15 mouse cellular contexts compared by ENCODE assay signal in genomic region chr16:89861531-89861930, GRCm38 (mm10).
A peak's percentile ranks its signal among the peaks of the same experiment; 100 is the strongest.
DNase-seq lines count a peak whose midpoint lies in the region; ATAC-seq and TF ChIP-seq lines count a peak whose summit lies in the region.
"Had no signal": no experiment of that assay in that cellular context is flagged by ENCODE, and none has a peak within 500 bp of the region (broad histone marks: within the 10 kb centered on the region; RNA-seq: fewer than 3 reads in every experiment).

No protein-coding gene starts in this region.

- no peak overlapping the region for H3K4me2 ChIP-seq in limb, embryonic 15.5 days
- H3K4me2 ChIP-seq in embryonic facial prominence, embryonic 14.5 days (ENCODE audit: low read depth, low read length): no peak overlapping the region
- H3K4me2 ChIP-seq in neural tube, embryonic 15.5 days: no peak overlapping the region
- no peak overlapping the region for H3K4me2 ChIP-seq in forebrain, embryonic 16.5 days (ENCODE audit: low read length)
- H3K4me2 ChIP-seq: hindbrain, embryonic 15.5 days; lung, embryonic 15.5 days; neural tube, embryonic 13.5 days had no signal

- TF ChIP-seq CTCF in ES-Bruce4 (IDR thresholded peaks at IDR 0.05; ENCODE audit: low read depth, low read length): no peak

- peaks cover 14% of the 10 kb centered on the region; the same call in 1 of the 2 replicates for H3K36me3 ChIP-seq in limb, embryonic 15.5 days
- H3K36me3 ChIP-seq in limb, embryonic 10.5 days: peaks cover 50% of the 10 kb centered on the region
- no peaks in the 10 kb centered on the region for H3K36me3 ChIP-seq in ES-Bruce4 (ENCODE audit: control insufficient read depth, insufficient read depth, low read length, poor library complexity, severe bottlenecking)
- peaks cover 15% of the 10 kb centered on the region; the same call in 1 of the 2 replicates for H3K36me3 ChIP-seq in embryonic facial prominence, embryonic 14.5 days (ENCODE audit: control insufficient read depth, insufficient read depth, low read length)
- H3K36me3 ChIP-seq in neural tube, embryonic 15.5 days: peaks cover 12% of the 10 kb centered on the region
- H3K36me3 ChIP-seq in forebrain, embryonic 16.5 days (ENCODE audit: control insufficient read depth, insufficient read depth): no peaks in the 10 kb centered on the region; the same call in 1 of the 2 replicates
- H3K36me3 ChIP-seq: hindbrain, embryonic 15.5 days; lung, embryonic 15.5 days had no signal

- WGBS in limb, embryonic 15.5 days: 57% methylated on average over 5 of the region's 5 CpGs
- WGBS in limb, embryonic 10.5 days: 63% methylated on average over 5 of the region's 5 CpGs
- 49% methylated on average over 5 of the region's 5 CpGs for WGBS in embryonic facial prominence, embryonic 14.5 days
- WGBS in neural tube, embryonic 15.5 days: 57% methylated on average over 5 of the region's 5 CpGs
- WGBS in forebrain, embryonic 16.5 days: 50% methylated on average over 5 of the region's 5 CpGs

- H3K4me1 ChIP-seq in limb, embryonic 15.5 days: peaks cover 16% of the 10 kb centered on the region
- H3K4me1 ChIP-seq in limb, embryonic 10.5 days: peaks cover 23% of the 10 kb centered on the region
- peaks cover 5% of the 10 kb centered on the region for H3K4me1 ChIP-seq in ES-Bruce4 (ENCODE audit: control insufficient read depth, insufficient read depth, low read length)
- peaks cover 9% of the 10 kb centered on the region; the same call in 1 of the 2 replicates for H3K4me1 ChIP-seq in embryonic facial prominence, embryonic 14.5 days (ENCODE audit: control insufficient read depth, insufficient read depth, low read length)
- H3K4me1 ChIP-seq in neural tube, embryonic 15.5 days: 0 out of 2 replicates have a peak, but pooled peaks cover 6% of the 10 kb centered on the region
- H3K4me1 ChIP-seq in forebrain, embryonic 16.5 days (replicated peaks; ENCODE audit: control insufficient read depth, insufficient read depth, low read length): peaks cover 7% of the 10 kb centered on the region

- ATAC-seq in limb, embryonic 15.5 days (ENCODE audit: insufficient number of reproducible peaks, low FRiP score, low TSS enrichment, low read depth): no peak
- ATAC-seq in embryonic facial prominence, embryonic 14.5 days (ENCODE audit: low read depth): peak; percentile 56; the same call in 1 of the 2 replicates
- ATAC-seq in neural tube, embryonic 15.5 days (ENCODE audit: low FRiP score): no peak
- ATAC-seq in forebrain, embryonic 16.5 days: no peak
- ATAC-seq: forebrain, postnatal 0 days had no signal

- no peaks in the 10 kb centered on the region for H3K27me3 ChIP-seq in limb, embryonic 15.5 days
- H3K27me3 ChIP-seq in limb, embryonic 10.5 days (ENCODE audit: low read depth, poor library complexity, severe bottlenecking): no peaks in the 10 kb centered on the region
- no peaks in the 10 kb centered on the region for H3K27me3 ChIP-seq in ES-Bruce4 (ENCODE audit: control insufficient read depth, insufficient read depth, low read length, poor library complexity, severe bottlenecking)
- H3K27me3 ChIP-seq in embryonic facial prominence, embryonic 14.5 days (replicated peaks; ENCODE audit: control insufficient read depth, insufficient read depth, low read length): no peaks in the 10 kb centered on the region
- H3K27me3 ChIP-seq in neural tube, embryonic 15.5 days (replicated peaks): no peaks in the 10 kb centered on the region
- no peaks in the 10 kb centered on the region for H3K27me3 ChIP-seq in forebrain, embryonic 16.5 days (replicated peaks; ENCODE audit: control insufficient read depth, insufficient read depth, low read length)
- H3K27me3 ChIP-seq: hindbrain, embryonic 15.5 days; lung, embryonic 15.5 days; neural tube, embryonic 13.5 days had no signal

- no peaks in the 10 kb centered on the region for H3K9me3 ChIP-seq in limb, embryonic 15.5 days
- H3K9me3 ChIP-seq in limb, embryonic 10.5 days (replicated peaks): no peaks in the 10 kb centered on the region
- no peaks in the 10 kb centered on the region for H3K9me3 ChIP-seq in ES-Bruce4 (replicated peaks; ENCODE audit: control insufficient read depth, insufficient read depth, low read length, poor library complexity, severe bottlenecking)
- H3K9me3 ChIP-seq in embryonic facial prominence, embryonic 14.5 days (ENCODE audit: control insufficient read depth, low read length): no peaks in the 10 kb centered on the region
- no peaks in the 10 kb centered on the region for H3K9me3 ChIP-seq in neural tube, embryonic 15.5 days (replicated peaks)
- no peaks in the 10 kb centered on the region for H3K9me3 ChIP-seq in forebrain, embryonic 16.5 days (ENCODE audit: control insufficient read depth, low read length)
- H3K9me3 ChIP-seq: hindbrain, embryonic 15.5 days; lung, embryonic 15.5 days; neural tube, embryonic 13.5 days had no signal

- H3K4me3 ChIP-seq in limb, embryonic 15.5 days: no peak overlapping the region
- H3K4me3 ChIP-seq in limb, embryonic 10.5 days: no peak overlapping the region
- H3K4me3 ChIP-seq in ES-Bruce4 (ENCODE audit: low read depth, low read length): no peak overlapping the region
- H3K4me3 ChIP-seq in embryonic facial prominence, embryonic 14.5 days (ENCODE audit: low read depth, low read length): no peak overlapping the region
- H3K4me3 ChIP-seq in neural tube, embryonic 15.5 days (replicated peaks): no peak overlapping the region
- no peak overlapping the region for H3K4me3 ChIP-seq in forebrain, embryonic 16.5 days (replicated peaks; ENCODE audit: low read length)
- H3K4me3 ChIP-seq: hindbrain, embryonic 15.5 days; lung, embryonic 15.5 days; neural tube, embryonic 13.5 days had no signal

- no peak overlapping the region for H3K9ac ChIP-seq in limb, embryonic 15.5 days
- H3K9ac ChIP-seq in ES-Bruce4 (ENCODE audit: low read depth, poor library complexity, severe bottlenecking): no peak overlapping the region
- H3K9ac ChIP-seq in embryonic facial prominence, embryonic 14.5 days (ENCODE audit: low read depth, low read length): no peak overlapping the region
- H3K9ac ChIP-seq in neural tube, embryonic 15.5 days (replicated peaks): no peak overlapping the region
- H3K9ac ChIP-seq in forebrain, embryonic 16.5 days (replicated peaks; ENCODE audit: low read depth, low read length): no peak overlapping the region
- H3K9ac ChIP-seq: forebrain, postnatal 0 days; hindbrain, embryonic 15.5 days; lung, embryonic 15.5 days; neural tube, embryonic 13.5 days had no signal

- peak overlapping the region; percentile 57; the same call in 1 of the 2 replicates for H3K27ac ChIP-seq in limb, embryonic 15.5 days
- no peak overlapping the region for H3K27ac ChIP-seq in limb, embryonic 10.5 days
- no peak overlapping the region for H3K27ac ChIP-seq in ES-Bruce4 (ENCODE audit: insufficient read depth, low read length)
- no peak overlapping the region for H3K27ac ChIP-seq in embryonic facial prominence, embryonic 14.5 days (replicated peaks; ENCODE audit: low read depth, low read length)
- no peak overlapping the region for H3K27ac ChIP-seq in neural tube, embryonic 15.5 days (replicated peaks)
- no peak overlapping the region for H3K27ac ChIP-seq in forebrain, embryonic 16.5 days (ENCODE audit: low read length)
- H3K27ac ChIP-seq: hindbrain, embryonic 15.5 days; lung, embryonic 15.5 days; neural tube, embryonic 13.5 days had no signal

- no peak for DNase-seq in limb, embryonic 10.5 days (ENCODE audit: low spot score)
- DNase-seq in embryonic facial prominence, embryonic 14.5 days (ENCODE audit: low spot score): peak; percentile 65
- peak; percentile 20 for DNase-seq in lung, postnatal 25 days (ENCODE audit: low spot score)
- no peak for DNase-seq in yolk sac, embryonic 10.5 days (ENCODE audit: low spot score)
- DNase-seq: cerebellum, adult 9-11 months; forebrain, postnatal 0 days; liver; right cerebral cortex, postnatal 4 days had no signal

- no peak for TF ChIP-seq POLR2A in ES-Bruce4 (IDR thresholded peaks at IDR 0.05; ENCODE audit: insufficient read depth, low read length)

- peak; percentile 83 for TF ChIP-seq EP300 in ES-Bruce4 (IDR thresholded peaks at IDR 0.05; ENCODE audit: insufficient read depth, low read depth, low read length)

Comparison
In these comparisons a context has a peak if more than half of its experiments do, and no peak if none do; other contexts are left out.
1. DNase-seq: peak in embryonic facial prominence, embryonic 14.5 days (single experiment) and lung, postnatal 25 days (single experiment); none in limb, embryonic 10.5 days (single experiment) and yolk sac, embryonic 10.5 days (single experiment).